In the genomic region with DNA sequence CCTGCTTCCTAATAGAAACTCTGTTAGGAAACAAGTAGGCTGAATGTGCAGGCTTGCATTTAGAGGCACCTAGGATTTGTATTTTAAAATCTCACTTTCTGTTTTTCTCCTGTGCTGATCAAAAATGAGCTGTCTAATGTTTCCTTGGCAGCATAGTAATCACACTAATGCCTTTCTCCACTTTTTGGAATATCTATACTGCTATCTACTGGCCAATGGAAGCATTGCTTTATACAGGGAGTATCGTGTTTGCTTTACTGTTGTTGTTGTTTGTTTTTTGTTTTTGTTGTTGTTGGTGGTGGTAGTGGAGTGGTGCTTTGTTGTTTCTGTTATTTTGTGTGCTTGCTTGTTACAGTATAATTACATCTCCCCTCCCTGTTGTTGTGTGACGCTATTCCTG, we compare ENCODE assay signal across 11 mouse cellular contexts.
DNase-seq lines count a peak whose midpoint lies in the region; ATAC-seq lines count a peak whose summit lies in the region.
"Had no signal": no experiment of that assay in that cellular context is flagged by ENCODE, and none has a peak within 500 bp of the region (broad histone marks: within the 10 kb centered on the region; RNA-seq: fewer than 3 reads in every experiment).

No protein-coding gene starts in this region.

- peak; percentile 53 to 86; a peak in 2 of 4 replicates for ATAC-seq in hematopoietic stem cell, adult 5-6 weeks (replicated peaks in 1 of 2; ENCODE audit: insufficient read depth in 1 of 2, low FRiP score in 2 of 2, low TSS enrichment in 1 of 2, low read depth in 1 of 2, poor library complexity in 2 of 2, severe bottlenecking in 2 of 2)

- peak; percentile 11 for DNase-seq in embryo, embryonic 10.5 days (ENCODE audit: low spot score)
- no peak for DNase-seq in embryo, embryonic 10 days (ENCODE audit: low spot score)
- peak; percentile 11 for DNase-seq in kidney, adult 9 months
- no peak for DNase-seq in kidney, postnatal 25 days
- DNase-seq in 3T3-L1 (ENCODE audit: low read depth, low spot score) = peak; percentile 20
- DNase-seq in thymus, postnatal 0 days (ENCODE audit: low spot score) = no peak
- no peak for DNase-seq in spleen, adult 18-20 months
- DNase-seq: B cell, adult 2 months; cerebellum, postnatal 25 days; kidney, postnatal 14 days had no signal

Comparison
In these comparisons a context has a peak if more than half of its experiments do, and no peak if none do; other contexts are left out.
1. DNase-seq: peak in embryo, embryonic 10.5 days (single experiment), kidney, adult 9 months (single experiment) and 3T3-L1 (single experiment); none in embryo, embryonic 10 days (single experiment), kidney, postnatal 25 days (0 of 2), thymus, postnatal 0 days (single experiment) and spleen, adult 18-20 months (0 of 2).